Mouse (Mus musculus) stomach, embryonic 14.5 days (tissue): ENCODE data around the gene Grm8. TPM values are rescaled to one million over a fixed set of nuclear protein-coding genes. Genes with fewer than 3 reads are reported as not detected.

ENCODE experiments used
- ATAC-seq: fragments of 200-750 bp; cut with Nextera tagmentation; 2 replicates; pipeline ENCODE4 v1.8.0; 2017; ENCODE audit warnings: low read depth, moderate TSS enrichment; ENCODE audit not compliant: insufficient number of reproducible peaks, insufficient read depth, low FRiP score
- H3K27ac ChIP-seq: fragments of 300-500 bp; sonication (generic); 2 replicates; pipeline ENCODE4 v1.5.1; 2014; ENCODE audit warnings: mild to moderate bottlenecking, low read length, moderate library complexity, mixed read lengths
- H3K27me3 ChIP-seq: fragments of 300-500 bp; sonication (generic); 2 replicates; pipeline ENCODE4 v1.6.1; 2014; ENCODE audit warnings: low read length, control low read depth, mixed read lengths; ENCODE audit not compliant: control insufficient read depth, insufficient read depth
- H3K36me3 ChIP-seq: fragments of 300-500 bp; sonication (generic); 2 replicates; pipeline ENCODE4 v1.6.1; 2014; ENCODE audit warnings: mild to moderate bottlenecking, control low read depth, low read length, moderate library complexity, mixed read lengths; ENCODE audit not compliant: control insufficient read depth, insufficient read depth
- H3K4me1 ChIP-seq: fragments of 300-500 bp; sonication (generic); 2 replicates; pipeline ENCODE4 v1.6.1; 2014; ENCODE audit warnings: low read length, control low read depth, mixed read lengths; ENCODE audit not compliant: control insufficient read depth, insufficient read depth
- H3K4me2 ChIP-seq: fragments of 300-500 bp; sonication (generic); replicated peaks from 2 replicates; pipeline ENCODE4 v1.6.1; 2014; ENCODE audit warnings: low read depth, low read length, control low read depth
- H3K4me3 ChIP-seq: fragments of 300-500 bp; sonication (generic); 2 replicates; pipeline ENCODE4 v1.5.1; 2014; ENCODE audit warnings: low read depth, low read length, control low read depth
- H3K9ac ChIP-seq: fragments of 300-500 bp; sonication (generic); replicated peaks from 2 replicates; pipeline ENCODE4 v1.6.1; 2014; ENCODE audit warnings: low read depth, mild to moderate bottlenecking, control low read depth, low read length, moderate library complexity, mixed read lengths
- H3K9me3 ChIP-seq: fragments of 300-500 bp; sonication (generic); 2 replicates; pipeline ENCODE4 v1.6.1; 2016; ENCODE audit warnings: low read depth, low read length, control low read depth; ENCODE audit not compliant: control insufficient read depth
- WGBS: fragments of 180-500 bp; shearing (Covaris S2); extraction: QIAGEN DNeasy Blood & Tissue Kit; methylation state at CpG from one replicate; pipeline ENCODE4 v1.1.7; 2014; 5-methylcytosine and 5-hydroxymethylcytosine counted together
- polyA plus RNA-seq: library from polyadenylated mRNA; unstranded; fragments of >200 nt; fragmentation: Nextera tagmentation; extraction: Ambion mirVana; gene quantifications from 2 replicates; pipeline ENCODE4 v1.2.1, GENCODE M21; 2014

Grm8 gene
- polyA plus RNA-seq, 1 experiment from 2014 or later: 2.1 TPM

GRCm38 (mm10) chr6:28132056-28132455, 2.9 kb downstream of the Grm8 start:
- no peak for ATAC-seq
- Histone ChIP-seq H3K4me2 (no peak overlapping the region), H3K9ac (no peak overlapping the region), H3K9me3 (no peaks in the 10 kb centered on the region), H3K4me1 (peaks cover 5% of the 10 kb centered on the region; the same call in 1 of the 2 replicates), H3K27ac (no peak overlapping the region), H3K4me3 (no peak overlapping the region), H3K27me3 (peaks cover 22% of the 10 kb centered on the region), H3K36me3 (no peaks in the 10 kb centered on the region)
- WGBS: 26% methylated on average over 4 of the region's 4 CpGs

DNA sequence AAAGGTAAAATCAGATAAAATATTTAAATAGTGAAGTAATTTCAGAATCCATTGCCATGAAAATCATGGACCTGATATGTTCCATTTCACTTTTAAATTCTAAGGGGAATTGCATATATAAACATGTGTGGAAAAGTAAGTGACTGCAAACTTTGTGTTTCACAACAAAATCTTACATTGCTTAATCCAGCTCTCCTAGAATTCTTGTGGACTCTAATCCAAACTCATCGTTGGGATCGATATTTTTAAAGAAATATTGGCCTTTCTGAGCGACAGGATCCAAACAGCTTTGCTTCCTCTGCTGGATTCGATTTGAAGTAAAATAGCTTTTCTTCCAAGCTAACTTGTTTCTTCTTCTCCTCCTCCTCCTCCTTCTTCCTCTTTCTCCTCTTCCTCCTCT, 6.1 kb downstream of the Grm8 start:
- 95% methylated on average over 4 of the region's 4 CpGs for WGBS
- Histone ChIP-seq H3K4me2 (no peak overlapping the region), H3K9ac (no peak overlapping the region), H3K4me3 (no peak overlapping the region), H3K9me3 (no peaks in the 10 kb centered on the region), H3K36me3 (no peaks in the 10 kb centered on the region), H3K4me1 (0 out of 2 replicates have a peak, but pooled peaks cover under 1% of the 10 kb centered on the region), H3K27me3 (peaks cover 20% of the 10 kb centered on the region), H3K27ac (no peak overlapping the region)
- no peak for ATAC-seq

DNA sequence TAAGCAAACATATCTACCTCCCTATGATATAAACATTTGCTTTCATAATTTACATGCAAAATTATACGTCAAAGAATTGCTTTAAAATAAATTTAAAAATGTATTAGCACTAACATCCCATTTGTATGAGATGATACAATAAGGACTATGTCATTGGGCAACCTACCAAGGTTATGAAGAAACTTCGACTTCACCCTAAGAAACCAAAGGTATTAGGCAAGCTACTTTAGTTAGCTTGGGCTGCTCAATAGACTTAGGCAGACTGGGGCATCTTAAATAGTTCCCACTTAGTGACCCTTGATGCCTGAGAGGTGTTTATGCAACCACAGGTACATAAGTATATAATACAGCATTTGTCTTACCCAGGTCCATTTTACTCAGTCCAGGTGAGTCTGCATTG, 19.5 kb downstream of the Grm8 start:
- H3K36me3 ChIP-seq: no peaks in the 10 kb centered on the region
- no peak overlapping the region for H3K27ac ChIP-seq
- no peak overlapping the region for H3K4me3 ChIP-seq
- no peaks in the 10 kb centered on the region for H3K27me3 ChIP-seq
- no peak for ATAC-seq
- H3K4me2 ChIP-seq: no peak overlapping the region
- H3K9ac ChIP-seq: no peak overlapping the region
- no peaks in the 10 kb centered on the region for H3K4me1 ChIP-seq
- no peaks in the 10 kb centered on the region for H3K9me3 ChIP-seq
- 89% methylated on average over 2 of the region's 2 CpGs for WGBS

- no peak overlapping the region for H3K4me3 ChIP-seq
- H3K27ac ChIP-seq: no peak overlapping the region
- H3K9me3 ChIP-seq: no peaks in the 10 kb centered on the region
- no peaks in the 10 kb centered on the region for H3K4me1 ChIP-seq
- H3K9ac ChIP-seq: no peak overlapping the region
- 91% methylated on average over 1 of the region's 1 CpGs for WGBS
- no peak for ATAC-seq
- H3K27me3 ChIP-seq: no peaks in the 10 kb centered on the region
- no peaks in the 10 kb centered on the region for H3K36me3 ChIP-seq
- H3K4me2 ChIP-seq: no peak overlapping the region
Measured at GRCm38 (mm10) chr6:28114916-28115315, 20.1 kb downstream of the Grm8 start.

GRCm38 (mm10) chr6:28111551-28111950, 23.4 kb downstream of the Grm8 start:
- Histone ChIP-seq H3K36me3 (no peaks in the 10 kb centered on the region), H3K9me3 (no peaks in the 10 kb centered on the region), H3K4me3 (no peak overlapping the region), H3K4me1 (no peaks in the 10 kb centered on the region), H3K4me2 (no peak overlapping the region), H3K9ac (no peak overlapping the region), H3K27ac (no peak overlapping the region), H3K27me3 (no peaks in the 10 kb centered on the region)
- 90% methylated on average over 8 of the region's 8 CpGs for WGBS
- no peak for ATAC-seq

- no peak for ATAC-seq
- Histone ChIP-seq H3K4me2 (no peak overlapping the region), H3K4me1 (no peaks in the 10 kb centered on the region), H3K4me3 (no peak overlapping the region), H3K9ac (no peak overlapping the region), H3K9me3 (no peaks in the 10 kb centered on the region), H3K27ac (no peak overlapping the region), H3K27me3 (no peaks in the 10 kb centered on the region), H3K36me3 (no peaks in the 10 kb centered on the region)
- 36% methylated on average over 9 of the region's 9 CpGs for WGBS
Measured at GRCm38 (mm10) chr6:28102608-28103316, 32.2 kb downstream of the Grm8 start.

GRCm38 (mm10) chr6:28100001-28100400, 35.0 kb downstream of the Grm8 start:
- no peaks in the 10 kb centered on the region for H3K9me3 ChIP-seq
- no peak for ATAC-seq
- no peaks in the 10 kb centered on the region for H3K27me3 ChIP-seq
- 69% methylated on average over 3 of the region's 3 CpGs for WGBS
- H3K36me3 ChIP-seq: no peaks in the 10 kb centered on the region
- H3K4me3 ChIP-seq: no peak overlapping the region
- H3K4me2 ChIP-seq: no peak overlapping the region
- H3K9ac ChIP-seq: no peak overlapping the region
- no peak overlapping the region for H3K27ac ChIP-seq
- H3K4me1 ChIP-seq: no peaks in the 10 kb centered on the region

DNA sequence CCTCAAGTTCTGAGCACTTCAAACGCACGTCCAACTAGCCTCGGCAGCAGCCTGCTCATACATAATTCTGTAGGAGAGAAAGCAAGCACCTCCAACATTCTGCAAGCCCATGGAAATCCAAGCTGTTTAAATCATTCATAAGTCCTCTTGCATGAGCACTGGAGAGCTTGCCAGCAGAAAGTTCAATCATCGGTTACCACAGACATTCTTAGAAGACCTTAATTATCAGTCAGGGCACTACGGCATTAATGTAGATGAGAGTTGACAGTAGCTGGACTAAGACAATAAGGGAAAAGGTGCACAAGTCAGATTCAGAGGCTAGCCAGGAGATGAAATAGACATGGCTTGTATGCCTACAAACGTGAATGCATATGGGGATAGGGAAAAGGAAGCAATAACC, 42.5 kb downstream of the Grm8 start:
- Histone ChIP-seq H3K27ac (no peak overlapping the region), H3K9me3 (no peaks in the 10 kb centered on the region), H3K36me3 (no peaks in the 10 kb centered on the region), H3K4me2 (no peak overlapping the region), H3K27me3 (no peaks in the 10 kb centered on the region), H3K4me1 (no peaks in the 10 kb centered on the region), H3K4me3 (no peak overlapping the region), H3K9ac (no peak overlapping the region)
- ATAC-seq: no peak
- 84% methylated on average over 6 of the region's 6 CpGs for WGBS

- Histone ChIP-seq H3K36me3 (no peaks in the 10 kb centered on the region), H3K4me2 (no peak overlapping the region), H3K9me3 (no peaks in the 10 kb centered on the region), H3K9ac (no peak overlapping the region), H3K4me3 (no peak overlapping the region), H3K27ac (no peak overlapping the region), H3K4me1 (no peaks in the 10 kb centered on the region), H3K27me3 (no peaks in the 10 kb centered on the region)
- no peak for ATAC-seq
- whole genome bisulfite sequencing: 91% methylated on average over 3 of the region's 3 CpGs
Measured at GRCm38 (mm10) chr6:28091836-28092235, 43.1 kb downstream of the Grm8 start.
